Mouse (Mus musculus) kidney, postnatal 4 days (tissue): ENCODE measurements at regions not wholly inside any gene's neighbourhood (a gene's known extent, or its start where the extent isn't known, plus 50 kb on each side); places are given as distances from the start of the nearest gene placed in this dataset.
A peak's percentile ranks its signal among the peaks of the same experiment; 100 is the strongest.

Source experiments
- DNase-seq, 2 experiments: peaks; one replicate each; pipeline ENCODE4 v3.0.0; 2021; ENCODE audit warnings: mixed read lengths in 2 of 2

GRCm38 (mm10) chr4:125890510-125890909 is 133.8 kb upstream of the Csf3r start:
- no peak for DNase-seq

GRCm38 (mm10) chr4:125893139-125893538 is 131.2 kb upstream of the Csf3r start:
- DNase-seq = no peak

- DNase-seq = no peak
Measured at GRCm38 (mm10) chr4:125897707-125898106, 126.6 kb upstream of the Csf3r start.

GRCm38 (mm10) chr4:125898631-125899348 is 125.6 kb upstream of the Csf3r start:
- no peak for DNase-seq

GRCm38 (mm10) chr4:125901546-125902276 is 122.6 kb upstream of the Csf3r start:
- no peak for DNase-seq

- DNase-seq = no peak
Measured at GRCm38 (mm10) chr4:125906296-125906695, 118.1 kb upstream of the Csf3r start.

GRCm38 (mm10) chr4:125908901-125909300 is 115.4 kb upstream of the Csf3r start:
- DNase-seq = no peak

GRCm38 (mm10) chr4:125911541-125912270 is 112.6 kb upstream of the Csf3r start:
- peak; percentile 45 to 54 for DNase-seq

GRCm38 (mm10) chr4:125912444-125913049 is 111.8 kb upstream of the Csf3r start:
- peak; percentile 70 to 76 for DNase-seq

GRCm38 (mm10) chr4:125915166-125915565 is 109.2 kb upstream of the Csf3r start:
- DNase-seq = peak; percentile 32 to 36

GRCm38 (mm10) chr4:125917210-125917609 is 107.1 kb upstream of the Csf3r start:
- no peak for DNase-seq

GRCm38 (mm10) chr4:125921550-125922316 is 102.6 kb upstream of the Csf3r start:
- DNase-seq = peak; percentile 81 to 87

GRCm38 (mm10) chr4:125922317-125922878 is 102.0 kb upstream of the Csf3r start:
- DNase-seq = peak; percentile 36 to 52

GRCm38 (mm10) chr4:125923225-125923624 is 101.1 kb upstream of the Csf3r start:
- DNase-seq = peak; percentile 39 to 42

GRCm38 (mm10) chr4:125928196-125928595 is 96.2 kb upstream of the Csf3r start:
- no peak for DNase-seq

GRCm38 (mm10) chr4:125929122-125929772 is 95.1 kb upstream of the Csf3r start:
- peak; percentile 12 to 51 for DNase-seq

- no peak for DNase-seq
Measured at GRCm38 (mm10) chr4:125930764-125931163, 93.6 kb upstream of the Csf3r start.

- DNase-seq = no peak
Measured at GRCm38 (mm10) chr4:125931321-125931720, 93.0 kb upstream of the Csf3r start.

GRCm38 (mm10) chr4:125932036-125932756 is 92.2 kb upstream of the Csf3r start:
- peak in 1 of 2 experiments; percentile 17 for DNase-seq

- DNase-seq = no peak
Measured at GRCm38 (mm10) chr4:125936357-125936756, 88.0 kb upstream of the Csf3r start.

- DNase-seq = no peak
Measured at GRCm38 (mm10) chr4:125938186-125938585, 86.2 kb upstream of the Csf3r start.
